Comparison of ENCODE assay signal across 1 mouse cellular context in genomic region chr1:92637501-92638172, GRCm38 (mm10).
A peak's percentile ranks its signal among the peaks of the same experiment; 100 is the strongest.
TF ChIP-seq lines count a peak whose summit lies in the region.

No protein-coding gene starts in this region.

TF ChIP-seq in MEL, 35 proteins besides CTCF, POLR2A, EP300 and RAD21:
- TF ChIP-seq POLR2AphosphoS2 (IDR thresholded peaks at IDR 0.05; ENCODE audit: low read length): peak; percentile 13; the same call in 1 of the 2 replicates
- no peak for TF ChIP-seq NRF1 (IDR thresholded peaks at IDR 0.05; ENCODE audit: insufficient read depth, low read depth, low read length, poor library complexity, severe bottlenecking)
